8 mouse cellular contexts compared by ENCODE assay signal in the genomic region with DNA sequence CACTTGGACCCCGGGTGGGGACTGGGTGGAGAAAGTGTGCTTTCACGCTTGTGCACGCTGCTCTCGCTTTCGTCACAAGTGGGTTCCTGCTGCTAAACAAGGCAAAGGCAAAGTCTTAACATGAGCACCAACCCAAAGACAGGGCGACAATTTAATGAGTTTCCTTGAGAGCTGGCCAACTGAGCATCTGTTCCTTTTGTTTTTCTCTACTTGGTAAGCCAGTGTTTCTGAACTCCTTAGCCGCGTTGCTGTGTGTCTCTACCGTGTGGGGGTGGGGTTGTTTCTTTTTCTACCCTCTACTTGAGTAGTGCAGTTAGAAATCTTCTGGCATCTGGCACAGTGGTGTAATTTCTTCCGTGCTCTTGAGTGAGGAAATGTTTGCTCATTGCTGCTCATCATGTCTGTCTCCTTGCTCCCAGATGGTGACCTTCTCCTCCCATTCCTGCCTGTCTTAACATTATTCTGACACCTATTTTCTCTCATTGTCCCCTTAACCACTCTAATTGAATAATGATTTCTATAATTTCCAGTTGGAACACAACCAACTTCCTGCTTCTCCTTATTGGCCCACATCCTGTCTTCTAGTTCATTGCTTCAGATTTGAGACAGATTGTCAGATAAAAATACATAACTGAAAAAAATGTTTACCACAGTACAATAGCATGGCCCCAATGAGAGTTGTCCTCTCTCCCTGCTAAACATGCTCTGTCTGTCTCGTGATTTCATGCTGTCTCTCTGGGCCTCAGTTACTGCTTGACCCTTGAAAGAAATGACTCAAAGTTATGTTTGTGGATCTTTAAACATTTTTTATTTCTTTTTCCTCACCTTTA.
DNase-seq lines count a peak whose midpoint lies in the region; ATAC-seq and TF ChIP-seq lines count a peak whose summit lies in the region.

No protein-coding gene starts in this region.

- TF ChIP-seq EP300 in stomach, postnatal 0 days (optimal IDR thresholded peaks at IDR 0.05): no peak

- DNase-seq in layer of hippocampus, adult 11-12 months (ENCODE audit: low spot score): peak; percentile 36
- DNase-seq in layer of hippocampus, adult 9-10 months (ENCODE audit: low spot score): no peak
- DNase-seq in MN1 (ENCODE audit: low spot score): peak; percentile 56
- DNase-seq in cerebellum, adult 18-20 months: peak; percentile 51 to 60
- peak; percentile 59 for DNase-seq in lung, embryonic 14.5 days
- peak; percentile 50 to 61 for DNase-seq in thymus, postnatal 10 days (ENCODE audit: low spot score in 2 of 2)
- DNase-seq in stomach, postnatal 0 days (ENCODE audit: low spot score): no peak

- H3K4me2 ChIP-seq in lung, embryonic 14.5 days: no peak overlapping the region
- H3K4me2 ChIP-seq in intestine, embryonic 15.5 days (replicated peaks): no peak overlapping the region
- no peak overlapping the region for H3K4me2 ChIP-seq in stomach, postnatal 0 days (replicated peaks; ENCODE audit: low read depth)

- 59% methylated on average over 11 of the region's 11 CpGs for WGBS in lung, embryonic 14.5 days
- whole genome bisulfite sequencing in intestine, embryonic 15.5 days: 62% methylated on average over 11 of the region's 11 CpGs
- WGBS in stomach, postnatal 0 days: 66% methylated on average over 11 of the region's 11 CpGs

- peaks cover 6% of the 10 kb centered on the region; the same call in 1 of the 2 replicates for H3K36me3 ChIP-seq in lung, embryonic 14.5 days (ENCODE audit: insufficient read depth)
- H3K36me3 ChIP-seq in intestine, embryonic 15.5 days: no peaks in the 10 kb centered on the region
- H3K36me3 ChIP-seq in stomach, postnatal 0 days (ENCODE audit: control insufficient read depth, insufficient read depth, low read length): no peaks in the 10 kb centered on the region

- peaks cover 6% of the 10 kb centered on the region for H3K4me1 ChIP-seq in lung, embryonic 14.5 days (ENCODE audit: insufficient read depth)
- peaks cover 5% of the 10 kb centered on the region for H3K4me1 ChIP-seq in intestine, embryonic 15.5 days (replicated peaks)
- no peaks in the 10 kb centered on the region for H3K4me1 ChIP-seq in stomach, postnatal 0 days (replicated peaks; ENCODE audit: control insufficient read depth, insufficient read depth)

- no peak for ATAC-seq in lung, embryonic 14.5 days (ENCODE audit: insufficient read depth)
- ATAC-seq in intestine, embryonic 15.5 days: no peak
- no peak for ATAC-seq in stomach, postnatal 0 days (ENCODE audit: low FRiP score, low TSS enrichment)

- no peak for TF ChIP-seq CTCF in lung, embryonic 14.5 days (IDR thresholded peaks at IDR 0.05; ENCODE audit: low read depth)
- no peak for TF ChIP-seq CTCF in stomach, postnatal 0 days (IDR thresholded peaks at IDR 0.05; ENCODE audit: low read depth)

- H3K9me3 ChIP-seq in lung, embryonic 14.5 days (ENCODE audit: low read depth, low read length): no peaks in the 10 kb centered on the region
- no peaks in the 10 kb centered on the region for H3K9me3 ChIP-seq in intestine, embryonic 15.5 days
- H3K9me3 ChIP-seq in stomach, postnatal 0 days (ENCODE audit: control insufficient read depth, low read length): no peaks in the 10 kb centered on the region

- no peak overlapping the region for H3K27ac ChIP-seq in lung, embryonic 14.5 days (ENCODE audit: low read depth)
- H3K27ac ChIP-seq in intestine, embryonic 15.5 days: no peak overlapping the region
- no peak overlapping the region for H3K27ac ChIP-seq in stomach, postnatal 0 days (replicated peaks)

- H3K4me3 ChIP-seq in lung, embryonic 14.5 days (ENCODE audit: low read depth, low read length): no peak overlapping the region
- no peak overlapping the region for H3K4me3 ChIP-seq in intestine, embryonic 15.5 days (replicated peaks)
- no peak overlapping the region for H3K4me3 ChIP-seq in stomach, postnatal 0 days (ENCODE audit: low read depth, low read length)

- H3K27me3 ChIP-seq in lung, embryonic 14.5 days (ENCODE audit: insufficient read depth, low read length): no peaks in the 10 kb centered on the region
- no peaks in the 10 kb centered on the region for H3K27me3 ChIP-seq in intestine, embryonic 15.5 days (replicated peaks)
- H3K27me3 ChIP-seq in stomach, postnatal 0 days (ENCODE audit: control insufficient read depth, insufficient read depth, low read length): no peaks in the 10 kb centered on the region

- no peak overlapping the region for H3K9ac ChIP-seq in lung, embryonic 14.5 days
- H3K9ac ChIP-seq in intestine, embryonic 15.5 days: no peak overlapping the region
- H3K9ac ChIP-seq in stomach, postnatal 0 days (ENCODE audit: low read length): no peak overlapping the region

Comparison
In these comparisons a context has a peak if more than half of its experiments do, and no peak if none do; other contexts are left out.
1. DNase-seq: peak in layer of hippocampus, adult 11-12 months (single experiment), MN1 (single experiment), cerebellum, adult 18-20 months (2 of 2), lung, embryonic 14.5 days (single experiment) and thymus, postnatal 10 days (2 of 2); none in layer of hippocampus, adult 9-10 months (single experiment) and stomach, postnatal 0 days (single experiment).